Mouse (Mus musculus) kidney, adult 2 months (tissue): ENCODE results near the gene Slc39a1.

ENCODE experiments used
- CTCF ChIP-seq: fragments of 200-500 bp; conservative IDR thresholded peaks from 2 replicates; pipeline ENCODE4 v1.5.1; 2011; ENCODE audit warnings: low read depth, mild to moderate bottlenecking, control low read depth, low read length, moderate library complexity, mixed read lengths; ENCODE audit not compliant: insufficient read depth, insufficient read length
- POLR2A ChIP-seq: fragments of 200-500 bp; IDR thresholded peaks from one replicate; pipeline ENCODE4 v1.6.1; 2011; ENCODE audit warnings: low read depth, low read length, control low read depth

GRCm38 (mm10) chr3:90211475-90212398, 36.2 kb upstream of the Slc39a1 start:
- no peak for TF ChIP-seq CTCF
- no peak for TF ChIP-seq POLR2A
